ENCODE assay signal across 20 mouse cellular contexts in genomic region chr10:111476989-111477510, GRCm38 (mm10). TPM values are rescaled to one million over a fixed set of nuclear protein-coding genes. Genes with fewer than 3 reads are reported as not detected.
A peak's percentile ranks its signal among the peaks of the same experiment; 100 is the strongest.
DNase-seq lines count a peak whose midpoint lies in the region; ATAC-seq and TF ChIP-seq lines count a peak whose summit lies in the region.
"Had no signal": no experiment of that assay in that cellular context is flagged by ENCODE, and none has a peak within 500 bp of the region (broad histone marks: within the 10 kb centered on the region; RNA-seq: fewer than 3 reads in every experiment).

No protein-coding gene starts in this region.

- H3K4me3 ChIP-seq in forebrain, embryonic 13.5 days = no peak overlapping the region
- no peak overlapping the region for H3K4me3 ChIP-seq in forebrain, embryonic 12.5 days (replicated peaks)
- no peak overlapping the region for H3K4me3 ChIP-seq in liver, adult 2 months (ENCODE audit: insufficient read depth, low read depth, low read length)
- no peak overlapping the region for H3K4me3 ChIP-seq in liver, postnatal 0 days (ENCODE audit: low read depth, low read length)
- no peak overlapping the region for H3K4me3 ChIP-seq in neural tube, embryonic 13.5 days
- H3K4me3 ChIP-seq in neural tube, embryonic 15.5 days (replicated peaks) = no peak overlapping the region
- H3K4me3 ChIP-seq: embryonic facial prominence, embryonic 13.5 days; heart, embryonic 12.5 days; limb, embryonic 12.5 days had no signal

- 87% methylated on average over 6 of the region's 6 CpGs for WGBS in forebrain, embryonic 13.5 days
- WGBS in forebrain, embryonic 12.5 days = 86% methylated on average over 6 of the region's 6 CpGs
- 46% methylated on average over 6 of the region's 6 CpGs for WGBS in liver, adult 2 months
- WGBS in liver, postnatal 0 days (ENCODE audit: insufficient replicate concordance) = 66% methylated on average over 6 of the region's 6 CpGs
- WGBS in neural tube, embryonic 13.5 days = 85% methylated on average over 6 of the region's 6 CpGs
- 85% methylated on average over 6 of the region's 6 CpGs for WGBS in neural tube, embryonic 15.5 days

- TF ChIP-seq EP300 in liver, postnatal 0 days (IDR thresholded peaks at IDR 0.05; ENCODE audit: low read depth) = no peak

- H3K79me2 ChIP-seq in liver, adult 2 months (ENCODE audit: control insufficient read depth, insufficient read depth, low read length) = peaks cover 24% of the 10 kb centered on the region

- peaks cover 51% of the 10 kb centered on the region for H3K4me1 ChIP-seq in forebrain, embryonic 13.5 days
- H3K4me1 ChIP-seq in forebrain, embryonic 12.5 days = peaks cover 41% of the 10 kb centered on the region
- peaks cover 9% of the 10 kb centered on the region for H3K4me1 ChIP-seq in liver, adult 2 months (ENCODE audit: control insufficient read depth, insufficient read depth, low read length)
- H3K4me1 ChIP-seq in liver, postnatal 0 days (ENCODE audit: insufficient read depth) = peaks cover 35% of the 10 kb centered on the region
- H3K4me1 ChIP-seq in neural tube, embryonic 13.5 days (replicated peaks) = peaks cover 53% of the 10 kb centered on the region
- peaks cover 52% of the 10 kb centered on the region for H3K4me1 ChIP-seq in neural tube, embryonic 15.5 days

- no peak for TF ChIP-seq CTCF in liver, adult 2 months (IDR thresholded peaks at IDR 0.05; ENCODE audit: low read depth, low read length)
- no peak for TF ChIP-seq CTCF in liver, postnatal 0 days (IDR thresholded peaks at IDR 0.05; ENCODE audit: low read depth)

- H3K27me3 ChIP-seq in forebrain, embryonic 13.5 days = no peaks in the 10 kb centered on the region
- no peaks in the 10 kb centered on the region for H3K27me3 ChIP-seq in forebrain, embryonic 12.5 days
- no peaks in the 10 kb centered on the region for H3K27me3 ChIP-seq in liver, adult 2 months (ENCODE audit: control insufficient read depth, insufficient read depth, low read length)
- no peaks in the 10 kb centered on the region for H3K27me3 ChIP-seq in liver, postnatal 0 days (ENCODE audit: insufficient read depth, low read length)
- H3K27me3 ChIP-seq in neural tube, embryonic 13.5 days = no peaks in the 10 kb centered on the region
- no peaks in the 10 kb centered on the region for H3K27me3 ChIP-seq in neural tube, embryonic 15.5 days (replicated peaks)
- H3K27me3 ChIP-seq: embryonic facial prominence, embryonic 13.5 days; heart, embryonic 12.5 days; limb, embryonic 12.5 days had no signal

- H3K9ac ChIP-seq in forebrain, embryonic 13.5 days = no peak overlapping the region
- H3K9ac ChIP-seq in forebrain, embryonic 12.5 days = no peak overlapping the region
- H3K9ac ChIP-seq in liver, adult 2 months (ENCODE audit: low read depth, low read length) = no peak overlapping the region
- no peak overlapping the region for H3K9ac ChIP-seq in liver, postnatal 0 days (replicated peaks)
- H3K9ac ChIP-seq in neural tube, embryonic 13.5 days = no peak overlapping the region
- H3K9ac ChIP-seq in neural tube, embryonic 15.5 days (replicated peaks) = no peak overlapping the region
- H3K9ac ChIP-seq: embryonic facial prominence, embryonic 13.5 days; heart, embryonic 12.5 days; limb, embryonic 12.5 days had no signal

- H3K27ac ChIP-seq in forebrain, embryonic 13.5 days = no peak overlapping the region
- no peak overlapping the region for H3K27ac ChIP-seq in forebrain, embryonic 12.5 days
- no peak overlapping the region for H3K27ac ChIP-seq in liver, adult 2 months (replicated peaks; ENCODE audit: insufficient read depth, low read depth, low read length)
- H3K27ac ChIP-seq in liver, postnatal 0 days (ENCODE audit: low read depth) = no peak overlapping the region
- H3K27ac ChIP-seq in neural tube, embryonic 13.5 days (replicated peaks) = no peak overlapping the region
- H3K27ac ChIP-seq in neural tube, embryonic 15.5 days (replicated peaks) = no peak overlapping the region
- H3K27ac ChIP-seq: embryonic facial prominence, embryonic 13.5 days; hindbrain, embryonic 10.5 days; left cerebral cortex, adult 2 months; limb, embryonic 12.5 days; macrophage had no signal

- peak; percentile 51 for DNase-seq in liver, adult 2 months (ENCODE audit: extremely low read depth, low read depth, low spot score)
- DNase-seq in liver, postnatal 0 days = no peak
- no peak for DNase-seq in cerebellum, adult 9-11 months
- DNase-seq: gastrocnemius, postnatal 25 days; kidney, adult 18-20 months; right cerebral cortex, postnatal 25 days; thymus, adult 2 months had no signal

- ATAC-seq in forebrain, embryonic 13.5 days = no peak
- ATAC-seq in forebrain, embryonic 12.5 days (ENCODE audit: low FRiP score) = no peak
- no peak for ATAC-seq in liver, postnatal 0 days
- no peak for ATAC-seq in neural tube, embryonic 13.5 days (ENCODE audit: low read depth)
- ATAC-seq in neural tube, embryonic 15.5 days (ENCODE audit: low FRiP score) = no peak
- no peak for ATAC-seq in cerebellum, adult (ENCODE audit: insufficient number of reproducible peaks, low FRiP score, low TSS enrichment)
- ATAC-seq: activated CD4-positive, CD25-positive, alpha-beta regulatory T cell, adult 4 months had no signal

- H3K4me2 ChIP-seq in forebrain, embryonic 13.5 days = peak overlapping the region; percentile 33; the same call in 1 of the 2 replicates
- H3K4me2 ChIP-seq in forebrain, embryonic 12.5 days = no peak overlapping the region
- no peak overlapping the region for H3K4me2 ChIP-seq in liver, postnatal 0 days (ENCODE audit: low read depth, low read length)
- peak overlapping the region; percentile 36; the same call in 1 of the 2 replicates for H3K4me2 ChIP-seq in neural tube, embryonic 13.5 days
- H3K4me2 ChIP-seq in neural tube, embryonic 15.5 days = no peak overlapping the region
- H3K4me2 ChIP-seq: heart, embryonic 12.5 days had no signal

- TF ChIP-seq POLR2A in liver, adult 2 months (IDR thresholded peaks at IDR 0.05; ENCODE audit: extremely low read depth, insufficient read depth, low read length) = no peak

- peaks cover 11% of the 10 kb centered on the region for H3K36me3 ChIP-seq in forebrain, embryonic 13.5 days (ENCODE audit: poor library complexity, severe bottlenecking)
- H3K36me3 ChIP-seq in forebrain, embryonic 12.5 days (replicated peaks) = peaks cover 15% of the 10 kb centered on the region
- H3K36me3 ChIP-seq in liver, adult 2 months (ENCODE audit: control insufficient read depth, insufficient read depth, low read length) = 0 out of 2 replicates have a peak, but pooled peaks cover under 1% of the 10 kb centered on the region
- peaks cover 9% of the 10 kb centered on the region for H3K36me3 ChIP-seq in liver, postnatal 0 days (replicated peaks; ENCODE audit: insufficient read depth, low read length)
- H3K36me3 ChIP-seq in neural tube, embryonic 13.5 days = peaks cover 15% of the 10 kb centered on the region
- H3K36me3 ChIP-seq in neural tube, embryonic 15.5 days = no peaks in the 10 kb centered on the region; the same call in 1 of the 2 replicates

- no peaks in the 10 kb centered on the region for H3K9me3 ChIP-seq in forebrain, embryonic 13.5 days (replicated peaks)
- no peaks in the 10 kb centered on the region for H3K9me3 ChIP-seq in forebrain, embryonic 12.5 days
- H3K9me3 ChIP-seq in liver, postnatal 0 days (ENCODE audit: low read length) = no peaks in the 10 kb centered on the region
- no peaks in the 10 kb centered on the region for H3K9me3 ChIP-seq in neural tube, embryonic 13.5 days
- H3K9me3 ChIP-seq in neural tube, embryonic 15.5 days (replicated peaks) = no peaks in the 10 kb centered on the region
- H3K9me3 ChIP-seq: embryonic facial prominence, embryonic 13.5 days; G1E; heart, embryonic 12.5 days; hindbrain, embryonic 10.5 days; limb, embryonic 12.5 days had no signal

RNA-seq across cellular contexts. Expression of gene Nap1l1, which starts 4.0 kb away (rescaled TPM):
- 313 and 318 TPM in 2 replicates for polyA plus RNA-seq in forebrain, embryonic 13.5 days (2015; fragmentation: Nextera tagmentation; extraction: Ambion mirVana)
- 348 and 361 TPM in 2 replicates for polyA plus RNA-seq in forebrain, embryonic 12.5 days (2016; fragmentation: Nextera tagmentation; extraction: Ambion mirVana)
- total RNA-seq in liver, adult 2 months (2014; rRNA removed) = 22.8 and 27.8 TPM in 2 replicates
- 3.7 TPM in 2 replicates for polyA plus RNA-seq in liver, adult 2 months (2012; rRNA removed)
- 69.9 and 73.7 TPM in 2 replicates for polyA plus RNA-seq in liver, postnatal 0 days (2015; fragmentation: Nextera tagmentation; extraction: Ambion mirVana)
- polyA plus RNA-seq in neural tube, embryonic 13.5 days (2015; fragmentation: Nextera tagmentation; extraction: Ambion mirVana) = 195 and 201 TPM in 2 replicates
- 162 and 180 TPM in 2 replicates for polyA plus RNA-seq in neural tube, embryonic 15.5 days (2015; fragmentation: Nextera tagmentation; extraction: Ambion mirVana)

RNA-seq across cellular contexts. Expression of gene Phlda1, which starts 29.0 kb away (rescaled TPM):
- polyA plus RNA-seq in forebrain, embryonic 13.5 days (2015; fragmentation: Nextera tagmentation; extraction: Ambion mirVana) = 18.1 and 23.2 TPM in 2 replicates
- 17.8 and 18.0 TPM in 2 replicates for polyA plus RNA-seq in forebrain, embryonic 12.5 days (2016; fragmentation: Nextera tagmentation; extraction: Ambion mirVana)
- total RNA-seq in liver, adult 2 months (2014; rRNA removed) = 11.2 and 11.5 TPM in 2 replicates
- 30.2 and 51.0 TPM in 2 replicates for polyA plus RNA-seq in liver, adult 2 months (2012; rRNA removed)
- polyA plus RNA-seq in liver, postnatal 0 days (2015; fragmentation: Nextera tagmentation; extraction: Ambion mirVana) = 29.6 and 32.1 TPM in 2 replicates
- polyA plus RNA-seq in neural tube, embryonic 13.5 days (2015; fragmentation: Nextera tagmentation; extraction: Ambion mirVana) = 101 and 106 TPM in 2 replicates
- 67.4 and 69.7 TPM in 2 replicates for polyA plus RNA-seq in neural tube, embryonic 15.5 days (2015; fragmentation: Nextera tagmentation; extraction: Ambion mirVana)

Comparison
In these comparisons a context has a peak if more than half of its experiments do, and no peak if none do; other contexts are left out.
1. H3K4me2 ChIP-seq: peak in forebrain, embryonic 13.5 days (single experiment) and neural tube, embryonic 13.5 days (single experiment); none in forebrain, embryonic 12.5 days (single experiment), liver, postnatal 0 days (single experiment) and neural tube, embryonic 15.5 days (single experiment).
2. RNA of gene Nap1l1, which starts 4.0 kb away (polyA plus RNA-seq): 348 to 361 TPM in forebrain, embryonic 12.5 days, 313 to 318 TPM in forebrain, embryonic 13.5 days, 195 to 201 TPM in neural tube, embryonic 13.5 days, 162 to 180 TPM in neural tube, embryonic 15.5 days and 69.9 to 73.7 TPM in liver, postnatal 0 days; 3.7 TPM in liver, adult 2 months; every median in the first group is over 10 times any median in the second.